Mouse (Mus musculus): ENCODE data around the gene Emc9.

The Emc9 gene

DNA sequence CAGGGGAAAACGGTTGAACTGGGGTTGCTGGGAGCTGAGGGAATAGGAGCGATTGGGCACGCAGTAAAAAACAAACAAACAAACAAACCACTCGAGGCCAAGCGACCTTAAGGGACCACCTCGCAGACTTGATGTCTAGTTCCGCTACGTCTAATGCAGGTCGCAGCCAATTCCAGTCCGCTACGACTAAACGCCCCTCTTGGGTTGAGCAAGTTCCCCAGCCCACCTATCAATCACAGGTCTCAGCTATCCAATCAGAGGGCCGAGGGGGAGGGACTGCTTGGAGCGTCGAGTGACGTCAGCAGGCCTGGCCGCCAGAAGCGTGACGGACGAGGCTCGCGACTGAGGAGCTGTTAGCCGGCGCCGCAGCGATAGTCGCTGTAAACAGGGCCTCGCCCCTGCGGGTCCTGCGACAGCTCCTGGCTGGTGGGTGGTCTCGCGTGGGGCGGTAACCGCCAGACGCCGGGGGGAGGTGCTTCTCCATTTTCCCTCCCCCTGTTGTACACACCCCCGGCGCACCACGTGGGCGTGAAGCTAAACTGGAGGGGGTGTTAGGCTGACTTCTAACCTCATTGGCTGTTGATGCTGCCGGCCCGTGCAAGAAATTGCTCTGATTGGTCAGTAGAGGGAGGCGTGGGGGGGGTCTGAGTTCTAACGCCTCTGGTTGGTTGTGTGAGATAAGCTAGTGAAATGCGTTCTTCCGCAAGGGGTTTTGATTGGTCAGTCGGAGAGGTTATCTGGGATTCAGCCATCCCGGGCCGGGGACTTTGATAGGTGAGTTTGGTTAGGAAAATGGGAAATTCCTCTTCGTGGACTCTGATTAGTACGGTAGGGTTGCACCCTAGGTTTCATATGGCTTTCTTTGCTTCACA, 24.7 kb downstream of the Emc9 start, which contains the start of gene A730061H03Rik:
Gene A730061H03Rik, minus strand, starts transcription at position 205 of the 872 bp plus-strand sequence.
- peak; percentile 99 to 100 for DNase-seq

DNA sequence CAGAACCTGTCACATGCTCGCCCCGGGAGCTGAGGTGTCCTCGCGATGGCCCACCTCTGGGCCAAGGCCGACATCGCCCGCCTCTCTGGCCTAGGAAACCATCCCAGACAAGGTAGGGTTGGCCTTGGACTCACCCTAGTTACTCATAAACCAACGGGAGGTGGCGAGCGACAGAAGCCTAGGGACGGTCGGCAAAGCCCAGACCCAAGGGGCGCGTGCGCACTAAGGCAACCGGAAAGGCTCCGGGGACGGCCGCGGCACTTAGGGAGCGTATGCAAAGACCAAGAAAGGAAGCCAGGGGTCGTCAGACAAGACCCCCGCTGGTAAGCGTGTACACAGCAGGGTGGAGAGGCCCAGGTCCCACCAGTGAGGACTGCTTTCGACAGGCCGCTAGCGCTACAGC, 25.3 kb downstream of the Emc9 start, which contains the start of gene Dcaf11:
Gene Dcaf11, plus strand, starts transcription at position 208 of the 403 bp plus-strand sequence.
- DNase-seq = peak; percentile 96 to 98

DNA sequence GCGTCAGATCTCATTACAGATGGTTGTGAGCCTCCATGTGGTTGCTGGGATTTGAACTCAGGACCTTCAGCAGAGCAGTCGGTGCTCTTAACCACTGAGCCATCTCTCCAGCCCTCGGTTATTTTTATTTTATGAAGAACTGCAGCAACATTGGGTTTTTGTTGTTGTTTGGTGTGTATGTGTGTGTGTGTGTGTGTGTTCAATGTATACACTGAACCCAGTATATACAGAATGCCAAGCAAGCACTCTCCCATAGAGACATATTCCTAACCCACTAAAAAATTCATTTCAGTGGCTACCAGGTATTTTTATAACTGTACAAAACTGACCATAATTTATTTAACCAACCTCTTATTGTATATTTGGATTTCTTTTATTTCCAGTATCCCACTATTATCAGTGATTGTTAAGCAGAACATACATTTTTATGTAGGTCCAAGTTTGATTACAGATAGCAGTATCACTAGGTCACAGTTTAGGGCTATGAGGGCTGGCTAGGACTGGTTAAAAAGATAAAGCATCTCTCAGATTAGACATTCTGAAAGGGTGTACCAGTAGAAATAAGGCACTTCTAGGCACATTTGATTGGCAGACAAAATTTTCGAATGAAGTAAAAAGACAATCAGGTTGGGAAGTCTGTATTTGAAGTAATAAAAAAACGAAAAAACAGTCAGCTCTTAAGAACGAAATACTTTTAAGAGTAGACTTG, 26.2 kb downstream of the Emc9 start:
- no peak for DNase-seq

DNA sequence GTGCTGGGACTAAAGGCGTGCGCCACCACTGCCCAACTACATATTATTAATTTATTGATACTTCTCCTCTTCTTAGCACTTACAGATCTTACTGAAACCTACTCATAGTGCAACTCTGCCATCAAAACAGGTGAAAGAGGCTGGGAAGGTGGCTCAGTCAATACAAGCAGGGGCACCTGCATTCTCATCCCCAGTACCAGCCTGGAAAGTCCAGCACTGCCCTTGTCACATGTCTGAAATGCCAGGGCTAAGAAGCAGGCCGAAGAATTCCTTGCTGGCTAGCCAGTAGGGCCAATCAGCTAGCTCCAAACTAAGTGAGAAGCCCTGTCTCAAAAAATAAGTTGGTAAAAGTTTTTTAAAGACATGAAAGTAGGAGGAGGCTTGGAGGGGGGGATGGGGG, 27.5 kb downstream of the Emc9 start:
- peak; percentile 24 to 63 for DNase-seq

DNA sequence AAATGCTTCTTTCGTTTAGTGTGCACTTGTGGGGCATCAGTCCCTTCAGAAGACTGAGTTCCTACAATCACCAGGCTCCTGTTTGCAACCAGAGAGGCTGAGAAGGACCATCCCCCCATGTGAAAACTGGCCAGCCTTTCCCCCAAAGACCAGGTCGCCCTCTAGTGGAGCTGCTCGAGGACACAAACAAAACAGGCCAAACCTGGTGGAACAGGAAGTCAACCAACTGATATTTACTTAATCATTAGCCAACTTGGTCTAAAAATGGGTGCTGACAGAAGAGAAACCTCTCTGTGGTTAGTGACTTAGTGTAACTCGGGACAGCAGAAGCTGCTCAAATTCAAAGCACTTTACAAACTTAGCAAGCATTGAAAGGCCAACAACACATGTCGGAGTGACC, 28.1 kb downstream of the Emc9 start:
- DNase-seq = peak; percentile 90 to 91

DNA sequence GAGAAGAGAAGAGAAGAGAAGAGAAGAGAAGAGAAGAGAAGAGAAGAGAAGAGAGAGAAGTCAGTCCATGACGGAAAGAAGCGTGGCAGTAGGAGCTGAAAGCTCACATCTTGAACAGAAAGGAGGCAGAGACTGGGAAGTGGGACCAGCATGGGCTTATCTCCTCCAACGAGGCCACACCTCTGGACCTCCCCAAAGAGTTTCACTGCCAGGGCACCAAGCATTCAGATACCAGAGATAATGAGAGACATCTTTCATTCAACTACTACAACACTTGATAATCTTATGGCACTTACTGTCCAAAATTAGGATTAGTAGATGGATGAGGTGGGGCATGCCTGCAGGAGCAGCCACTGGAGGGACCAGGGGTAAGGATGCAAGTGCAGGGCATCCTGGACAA, 29.3 kb downstream of the Emc9 start:
- DNase-seq = no peak

DNA sequence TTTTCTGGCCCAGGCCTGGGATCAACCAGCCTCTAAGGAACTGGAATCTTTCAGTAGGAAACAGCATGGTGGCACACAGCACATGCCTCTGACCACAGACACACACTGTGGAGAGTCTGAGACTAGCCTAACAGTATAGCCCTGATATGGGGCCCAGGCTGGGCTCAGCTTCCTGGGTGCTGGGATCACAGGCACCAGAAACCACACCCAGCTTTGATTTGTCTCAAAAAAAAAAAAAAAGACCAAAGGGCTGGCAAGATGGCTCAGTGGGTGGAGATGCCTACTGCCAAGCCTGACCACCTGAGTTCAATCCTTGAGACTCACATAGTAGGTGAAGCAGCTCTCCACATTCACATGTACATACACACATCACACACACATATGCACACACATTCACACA, 30.5 kb downstream of the Emc9 start:
- no peak for DNase-seq

DNA sequence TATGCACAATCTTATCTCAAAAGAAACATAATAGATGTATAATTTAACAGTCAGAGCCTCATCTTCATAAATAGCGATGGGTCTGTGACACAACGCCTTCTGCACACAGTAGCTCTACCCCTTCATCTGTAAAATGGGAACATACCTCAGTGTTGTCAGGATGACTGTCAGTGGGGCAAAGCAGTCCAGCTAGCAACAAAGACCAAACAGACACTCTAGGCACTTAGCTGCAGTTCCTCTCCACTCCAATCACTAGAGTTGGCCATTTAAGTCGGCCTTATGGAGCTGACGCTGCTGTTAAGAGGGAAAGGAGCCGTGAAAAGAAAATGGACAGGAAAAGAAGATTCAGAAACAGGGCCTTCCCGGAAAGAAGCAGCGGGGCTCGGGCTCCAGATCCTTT, 33.3 kb downstream of the Emc9 start:
- no peak for DNase-seq

DNA sequence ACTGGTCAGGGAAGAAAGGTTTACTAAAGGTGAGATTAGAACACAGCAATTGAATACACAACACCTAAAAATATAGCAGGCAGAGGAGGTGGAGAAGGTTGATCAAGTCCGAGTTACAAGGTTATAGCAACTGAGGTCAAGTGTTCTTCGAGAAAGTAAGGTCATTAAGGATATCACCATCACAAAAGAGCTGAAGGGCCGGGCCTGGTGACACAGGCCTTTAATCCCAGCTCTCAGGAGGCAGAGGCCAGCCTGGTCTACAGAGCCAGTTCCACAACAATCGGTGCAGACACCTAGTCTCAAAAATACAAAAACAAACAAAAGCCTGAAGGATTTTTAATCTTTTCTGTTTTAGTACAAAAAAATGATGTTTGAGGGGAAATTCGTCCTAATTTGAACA, 33.8 kb downstream of the Emc9 start:
- DNase-seq = no peak

DNA sequence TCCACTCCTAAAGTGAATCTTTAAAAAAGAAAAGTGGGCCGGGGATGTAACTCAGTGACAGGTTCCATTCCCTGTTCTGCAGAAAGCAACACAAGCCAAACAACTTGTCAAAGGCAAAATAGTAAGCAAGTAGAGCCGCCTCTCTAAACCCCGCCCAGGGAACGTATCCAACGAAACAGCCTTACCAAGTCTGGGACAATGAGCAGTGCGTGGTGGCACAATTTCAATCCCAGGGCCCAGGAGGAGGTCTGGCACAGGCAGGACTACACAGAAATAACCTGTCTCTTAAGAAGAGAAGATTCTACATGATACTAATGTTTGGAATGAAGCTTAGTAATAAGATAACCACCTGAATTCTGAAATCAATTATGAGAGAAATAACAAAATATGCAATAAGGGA, 34.9 kb downstream of the Emc9 start:
- DNase-seq = no peak

DNA sequence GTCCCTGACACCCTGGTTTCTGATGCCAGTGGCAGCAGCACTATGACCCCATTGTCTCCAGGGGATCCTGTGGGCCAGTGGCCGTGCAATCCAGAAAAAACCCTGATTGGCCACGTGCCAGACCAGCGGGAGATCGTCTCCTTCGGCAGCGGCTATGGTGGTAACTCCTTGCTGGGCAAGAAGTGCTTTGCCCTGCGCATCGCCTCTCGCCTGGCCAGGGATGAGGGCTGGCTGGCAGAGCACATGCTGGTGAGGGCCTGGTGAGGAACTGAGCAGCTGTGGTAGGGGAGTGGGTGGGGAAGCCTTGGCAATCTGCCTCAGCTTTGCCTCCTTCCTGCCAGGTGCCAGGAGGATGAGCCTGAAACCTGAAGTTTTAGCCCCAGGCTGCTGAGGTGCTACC, 40.8 kb downstream of the Emc9 start:
- no peak for DNase-seq

DNA sequence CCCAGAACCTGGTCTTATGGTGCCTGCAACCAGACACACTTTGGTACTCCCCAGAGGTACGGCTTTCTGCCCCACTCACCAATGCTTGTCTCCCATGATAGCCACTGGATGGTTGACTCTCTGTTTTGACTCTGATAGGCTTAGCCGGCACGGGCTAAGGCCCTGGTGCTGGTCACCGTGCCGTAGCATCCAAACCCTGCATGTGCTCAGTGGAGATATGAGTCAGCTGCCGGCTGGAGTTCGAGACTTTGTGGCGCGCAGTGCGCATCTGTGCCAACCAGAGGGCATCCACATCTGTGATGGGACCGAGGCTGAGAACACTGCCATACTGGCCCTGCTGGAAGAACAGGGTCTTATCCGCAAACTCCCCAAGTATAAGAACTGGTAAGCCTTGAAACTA, 42.8 kb downstream of the Emc9 start:
- DNase-seq = no peak

DNA sequence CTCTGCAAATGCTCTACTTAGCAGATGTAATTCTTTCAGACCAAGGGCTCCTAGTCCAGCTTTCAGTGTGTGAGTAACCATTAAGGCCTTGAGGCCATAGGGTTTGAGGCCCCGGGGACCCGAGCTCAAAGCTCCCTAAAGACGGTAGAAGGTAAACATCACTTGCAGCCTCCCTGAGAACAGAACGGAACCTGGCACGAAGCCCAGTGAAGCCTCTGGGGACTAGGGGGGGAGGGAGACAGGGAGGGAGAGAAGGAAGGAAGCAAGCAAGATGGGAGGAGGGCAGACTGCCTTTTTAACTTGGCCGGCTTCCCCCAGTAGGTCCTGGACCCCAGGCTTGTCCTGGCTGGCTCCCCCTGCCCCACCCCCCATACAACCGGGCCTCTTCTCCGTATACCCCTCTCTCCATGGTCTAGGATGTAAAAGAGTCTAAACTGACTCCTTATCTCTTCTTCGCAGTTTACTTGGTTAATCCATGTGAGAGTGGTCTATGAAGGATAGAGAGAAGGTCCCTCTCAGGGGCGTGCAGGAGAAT, 44.2 kb downstream of the Emc9 start:
- peak; percentile 86 to 88 for DNase-seq

DNA sequence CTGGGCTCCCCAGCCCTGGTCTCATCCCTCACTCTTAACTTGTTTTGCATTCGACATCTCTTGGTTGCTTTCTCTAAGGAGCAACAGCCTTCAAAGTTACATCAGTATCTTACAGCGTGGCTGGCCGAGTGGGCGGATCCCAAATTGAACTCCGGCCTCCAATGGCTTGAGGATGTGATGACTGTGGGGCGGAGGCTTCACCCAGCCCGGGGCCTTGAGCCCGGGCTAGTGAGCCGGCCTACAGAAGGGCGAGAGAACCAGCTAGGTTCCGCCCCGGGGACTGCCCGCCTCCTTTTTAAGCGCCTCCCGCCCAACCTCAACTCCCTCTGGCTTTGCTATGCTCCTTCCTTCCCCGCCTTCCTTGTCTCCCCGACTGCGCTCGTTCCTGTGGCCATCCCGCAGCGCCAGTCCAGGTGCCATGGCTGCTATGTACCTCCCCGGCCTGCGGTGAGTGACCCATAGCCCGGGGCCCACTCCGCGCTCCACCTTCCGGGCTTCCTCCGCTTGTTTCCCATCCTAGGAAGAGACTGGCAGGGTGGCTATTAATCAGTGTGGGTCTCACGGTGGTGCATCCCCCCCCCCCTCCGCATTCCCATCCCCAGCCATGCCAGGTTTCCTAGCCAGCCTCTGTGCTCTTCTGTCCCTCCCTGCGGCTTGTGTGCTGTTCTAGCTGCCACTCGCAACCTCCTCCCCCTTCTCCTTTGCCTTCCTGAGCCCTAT, 44.9 kb downstream of the Emc9 start, which contains the start of gene Pck2:
Gene Pck2, plus strand, starts transcription at position 200 of the 720 bp plus-strand sequence.
- peak; percentile 90 to 96 for DNase-seq

DNA sequence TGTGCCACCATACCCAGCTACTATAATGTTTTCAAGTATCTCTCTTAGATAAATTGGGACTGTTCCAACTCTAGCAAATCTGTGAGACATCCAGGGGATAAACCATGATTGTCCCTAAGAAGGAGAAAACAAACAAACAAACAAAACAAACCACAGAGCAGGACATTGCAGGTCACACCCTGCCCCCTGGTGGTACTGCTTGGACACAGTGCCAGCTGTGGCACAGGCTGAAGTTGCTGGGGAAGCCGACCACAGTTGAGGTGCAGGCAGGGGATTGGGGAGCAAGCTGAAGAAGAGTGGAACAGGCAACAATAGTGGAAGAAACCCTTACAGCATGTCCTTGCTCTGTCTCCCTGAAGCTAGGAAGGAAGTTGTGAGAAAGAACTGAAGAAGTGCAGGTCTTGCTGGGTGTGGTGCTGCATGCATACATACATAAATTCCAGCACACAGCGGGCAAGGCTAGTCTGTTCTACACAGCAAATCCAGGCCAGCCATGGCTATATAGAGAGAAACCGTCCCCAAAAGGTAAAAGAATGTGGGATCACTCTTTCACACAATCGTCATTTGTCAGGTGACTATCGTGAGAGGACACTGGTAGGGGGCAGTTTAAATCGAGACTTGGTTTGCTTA, 48.9 kb downstream of the Emc9 start:
- DNase-seq = peak; percentile 61 to 75
